Mouse (Mus musculus): ENCODE data around the gene Mavs.
A peak's percentile ranks its signal among the peaks of the same experiment; 100 is the strongest.
"Not testable (repeated sequence)": the region's sequence is repeated elsewhere in the genome, so short reads cannot be mapped to it uniquely, and the experiment has no call there.

Mavs gene

GRCm38 (mm10) chr2:131211026-131211615 lies 22.7 kb upstream of the Mavs start:
- peak; percentile 32 to 37 for DNase-seq (ENCODE audit: low spot score in 2 of 2)

GRCm38 (mm10) chr2:131213773-131214172 lies 20.1 kb upstream of the Mavs start:
- peak; percentile 49 to 50 for DNase-seq (ENCODE audit: low spot score in 2 of 2)

GRCm38 (mm10) chr2:131215941-131216858 lies 17.7 kb upstream of the Mavs start:
- DNase-seq (ENCODE audit: low spot score in 2 of 2): no peak

GRCm38 (mm10) chr2:131220030-131220429 lies 13.8 kb upstream of the Mavs start:
- DNase-seq (ENCODE audit: low spot score in 2 of 2): no peak

- DNase-seq (ENCODE audit: low spot score in 2 of 2): no peak
Measured at GRCm38 (mm10) chr2:131221853-131222515, 11.9 kb upstream of the Mavs start.

GRCm38 (mm10) chr2:131222562-131222961 lies 11.3 kb upstream of the Mavs start:
- peak; percentile 34 to 47 for DNase-seq (ENCODE audit: low spot score in 2 of 2)

GRCm38 (mm10) chr2:131223569-131223968 lies 10.3 kb upstream of the Mavs start:
- DNase-seq (ENCODE audit: low spot score in 2 of 2): peak in 1 of 2 experiments; percentile 76

- DNase-seq (ENCODE audit: low spot score in 2 of 2): no peak
Measured at GRCm38 (mm10) chr2:131225178-131225577, 8.7 kb upstream of the Mavs start.

- not testable (repeated sequence) for DNase-seq (ENCODE audit: low spot score in 2 of 2)
Measured at GRCm38 (mm10) chr2:131226669-131227068, 7.2 kb upstream of the Mavs start.

- no peak for DNase-seq (ENCODE audit: low spot score in 2 of 2)
Measured at GRCm38 (mm10) chr2:131227243-131227642, 6.6 kb upstream of the Mavs start.

GRCm38 (mm10) chr2:131232558-131232957 lies 1.3 kb upstream of the Mavs start:
- peak in 1 of 2 experiments; percentile 59 for DNase-seq (ENCODE audit: low spot score in 2 of 2)

- no peak for DNase-seq (ENCODE audit: low spot score in 2 of 2)
Measured at GRCm38 (mm10) chr2:131234127-131234650, 326 bp downstream of the Mavs start.

- DNase-seq (ENCODE audit: low spot score in 2 of 2): peak; percentile 27 to 67
Measured at GRCm38 (mm10) chr2:131234970-131235635, 1.2 kb downstream of the Mavs start.

- no peak for DNase-seq (ENCODE audit: low spot score in 2 of 2)
Measured at GRCm38 (mm10) chr2:131242180-131242579, 8.3 kb downstream of the Mavs start.

- no peak for DNase-seq (ENCODE audit: low spot score in 2 of 2)
Measured at GRCm38 (mm10) chr2:131242929-131243328, 9.1 kb downstream of the Mavs start.

GRCm38 (mm10) chr2:131253681-131254328 lies 19.9 kb downstream of the Mavs start:
- DNase-seq (ENCODE audit: low spot score in 2 of 2): peak; percentile 40 to 82

GRCm38 (mm10) chr2:131254329-131254713 lies 20.5 kb downstream of the Mavs start:
- no peak for DNase-seq (ENCODE audit: low spot score in 2 of 2)

GRCm38 (mm10) chr2:131255738-131256137 lies 21.9 kb downstream of the Mavs start:
- DNase-seq (ENCODE audit: low spot score in 2 of 2): no peak

- DNase-seq (ENCODE audit: low spot score in 2 of 2): no peak
Measured at GRCm38 (mm10) chr2:131258693-131259092, 24.8 kb downstream of the Mavs start.

GRCm38 (mm10) chr2:131260544-131261307 lies 26.9 kb downstream of the Mavs start:
- no peak for DNase-seq (ENCODE audit: low spot score in 2 of 2)

Data from spleen, postnatal 10 days (tissue).